ENCODE assay signal across 9 mouse cellular contexts in genomic region chr4:148807397-148807796, GRCm38 (mm10). TPM values are rescaled to one million over a fixed set of nuclear protein-coding genes. Genes with fewer than 3 reads are reported as not detected.
DNase-seq lines count a peak whose midpoint lies in the region; ATAC-seq and TF ChIP-seq lines count a peak whose summit lies in the region.
"Had no signal": no experiment of that assay in that cellular context is flagged by ENCODE, and none has a peak within 500 bp of the region (broad histone marks: within the 10 kb centered on the region; RNA-seq: fewer than 3 reads in every experiment).

No protein-coding gene starts in this region.

- no peak overlapping the region for H3K27ac ChIP-seq in liver, embryonic 11.5 days (ENCODE audit: low read depth, low read length)
- no peak overlapping the region for H3K27ac ChIP-seq in liver, embryonic 12.5 days
- no peak overlapping the region for H3K27ac ChIP-seq in forebrain, embryonic 14.5 days (ENCODE audit: low read depth, low read length)
- H3K27ac ChIP-seq in limb, embryonic 11.5 days (replicated peaks; ENCODE audit: low read depth, low read length) = no peak overlapping the region
- peak overlapping the region; percentile 86 for H3K27ac ChIP-seq in small intestine, adult 2 months (ENCODE audit: insufficient read depth, low read depth, low read length)

- H3K9me3 ChIP-seq in liver, embryonic 11.5 days (ENCODE audit: control insufficient read depth, low read length) = no peaks in the 10 kb centered on the region
- no peaks in the 10 kb centered on the region for H3K9me3 ChIP-seq in liver, embryonic 12.5 days (replicated peaks)
- H3K9me3 ChIP-seq in forebrain, embryonic 14.5 days (replicated peaks; ENCODE audit: control insufficient read depth, low read length) = no peaks in the 10 kb centered on the region
- H3K9me3 ChIP-seq in limb, embryonic 11.5 days (ENCODE audit: control insufficient read depth, low read length) = no peaks in the 10 kb centered on the region

- H3K4me2 ChIP-seq in liver, embryonic 11.5 days = peak overlapping the region; percentile 85
- H3K4me2 ChIP-seq in liver, embryonic 12.5 days = no peak overlapping the region
- peak overlapping the region; percentile 99; the same call in 1 of the 2 replicates for H3K4me2 ChIP-seq in forebrain, embryonic 14.5 days (ENCODE audit: low read length)
- H3K4me2 ChIP-seq in limb, embryonic 11.5 days (ENCODE audit: low read depth, severe bottlenecking) = peak overlapping the region; percentile 100; the same call in 1 of the 2 replicates

- H3K27me3 ChIP-seq in liver, embryonic 11.5 days (replicated peaks; ENCODE audit: control insufficient read depth, insufficient read depth, low read length) = peaks cover 94% of the 10 kb centered on the region
- peaks cover 98% of the 10 kb centered on the region for H3K27me3 ChIP-seq in liver, embryonic 12.5 days (replicated peaks)
- H3K27me3 ChIP-seq in forebrain, embryonic 14.5 days (replicated peaks; ENCODE audit: control insufficient read depth, insufficient read depth, low read length) = peaks cover 67% of the 10 kb centered on the region
- peaks cover 44% of the 10 kb centered on the region for H3K27me3 ChIP-seq in limb, embryonic 11.5 days (ENCODE audit: control insufficient read depth, insufficient read depth, low read length)
- H3K27me3 ChIP-seq in small intestine, adult 2 months (ENCODE audit: control insufficient read depth, insufficient read depth, low read length) = peaks cover 2% of the 10 kb centered on the region; the same call in 1 of the 2 replicates

- H3K4me1 ChIP-seq in liver, embryonic 11.5 days (replicated peaks; ENCODE audit: control insufficient read depth, insufficient read depth, low read length) = peaks cover 8% of the 10 kb centered on the region
- peaks cover 20% of the 10 kb centered on the region for H3K4me1 ChIP-seq in liver, embryonic 12.5 days
- H3K4me1 ChIP-seq in forebrain, embryonic 14.5 days (ENCODE audit: control insufficient read depth, insufficient read depth, low read length) = peaks cover 41% of the 10 kb centered on the region
- H3K4me1 ChIP-seq in limb, embryonic 11.5 days (ENCODE audit: control insufficient read depth, insufficient read depth, low read length) = peaks cover 38% of the 10 kb centered on the region
- H3K4me1 ChIP-seq in small intestine, adult 2 months (ENCODE audit: control insufficient read depth, insufficient read depth, insufficient read length, low read length) = peaks cover 3% of the 10 kb centered on the region

- no peak for TF ChIP-seq CTCF in small intestine, adult 2 months (IDR thresholded peaks at IDR 0.05; ENCODE audit: extremely low read depth, insufficient read length, insufficient replicate concordance, low read depth, low read length)

- no peak for ATAC-seq in liver, embryonic 11.5 days (replicated peaks; ENCODE audit: low FRiP score)
- ATAC-seq in liver, embryonic 12.5 days = no peak
- no peak for ATAC-seq in forebrain, embryonic 14.5 days
- no peak for ATAC-seq in limb, embryonic 11.5 days (ENCODE audit: insufficient number of reproducible peaks, low FRiP score, low TSS enrichment, low read depth)
- no peak for ATAC-seq in activated CD4-positive, CD25-positive, alpha-beta regulatory T cell, adult 4 months

- H3K9ac ChIP-seq in liver, embryonic 11.5 days (ENCODE audit: low read depth, low read length) = no peak overlapping the region
- H3K9ac ChIP-seq in liver, embryonic 12.5 days = no peak overlapping the region
- H3K9ac ChIP-seq in forebrain, embryonic 14.5 days (ENCODE audit: low read length) = no peak overlapping the region
- H3K9ac ChIP-seq in limb, embryonic 11.5 days (ENCODE audit: low read length) = no peak overlapping the region

- no peak overlapping the region for H3K4me3 ChIP-seq in liver, embryonic 11.5 days (ENCODE audit: low read depth, low read length)
- no peak overlapping the region for H3K4me3 ChIP-seq in liver, embryonic 12.5 days
- H3K4me3 ChIP-seq in forebrain, embryonic 14.5 days (ENCODE audit: low read depth, low read length) = no peak overlapping the region; the same call in 1 of the 2 replicates
- H3K4me3 ChIP-seq in limb, embryonic 11.5 days (ENCODE audit: low read depth, low read length) = no peak overlapping the region
- peak overlapping the region; percentile 20; the same call in 1 of the 2 replicates for H3K4me3 ChIP-seq in small intestine, adult 2 months (ENCODE audit: low read depth, low read length)

- no peaks in the 10 kb centered on the region for H3K36me3 ChIP-seq in liver, embryonic 11.5 days (ENCODE audit: control insufficient read depth, insufficient read depth, low read length)
- H3K36me3 ChIP-seq in liver, embryonic 12.5 days = no peaks in the 10 kb centered on the region
- no peaks in the 10 kb centered on the region for H3K36me3 ChIP-seq in forebrain, embryonic 14.5 days (ENCODE audit: control insufficient read depth, insufficient read depth, low read length)
- no peaks in the 10 kb centered on the region for H3K36me3 ChIP-seq in limb, embryonic 11.5 days (ENCODE audit: control insufficient read depth, insufficient read depth, low read length)
- H3K36me3 ChIP-seq in small intestine, adult 2 months (ENCODE audit: control insufficient read depth, insufficient read depth, low read length) = 0 out of 2 replicates have a peak, but pooled peaks cover 1% of the 10 kb centered on the region

- TF ChIP-seq POLR2A in small intestine, adult 2 months (IDR thresholded peaks at IDR 0.05; ENCODE audit: low read depth, low read length) = no peak

- WGBS in liver, embryonic 11.5 days = 3% methylated on average over 9 of the region's 9 CpGs
- WGBS in liver, embryonic 12.5 days (ENCODE audit: insufficient replicate concordance) = 3% methylated on average over 9 of the region's 9 CpGs
- WGBS in forebrain, embryonic 14.5 days = under 1% methylated on average over 9 of the region's 9 CpGs
- WGBS in limb, embryonic 11.5 days = under 1% methylated on average over 9 of the region's 9 CpGs
- WGBS in small intestine, adult 2 months = 7% methylated on average over 9 of the region's 9 CpGs

- DNase-seq in liver, embryonic 11.5 days (ENCODE audit: low spot score) = no peak
- DNase-seq in forebrain, embryonic 14.5 days (ENCODE audit: low spot score) = no peak
- peak; percentile 40 for DNase-seq in limb, embryonic 11.5 days (ENCODE audit: low spot score)
- no peak for DNase-seq in adrenal gland, postnatal 25 days
- DNase-seq in urinary bladder, adult 2 months (ENCODE audit: low spot score) = no peak
- DNase-seq: cerebellum, adult 2 months had no signal

RNA-seq across cellular contexts. Expression of gene Casz1, which starts 3.2 kb away (rescaled TPM):
- polyA plus RNA-seq in liver, embryonic 11.5 days (2014; fragmentation: Nextera tagmentation; extraction: Ambion mirVana) = 0.56 and 1.0 TPM in 2 replicates
- polyA plus RNA-seq in liver, embryonic 12.5 days (2016; fragmentation: Nextera tagmentation; extraction: Ambion mirVana) = 0.50 and 0.60 TPM in 2 replicates
- polyA plus RNA-seq in forebrain, embryonic 14.5 days (2014; fragmentation: Nextera tagmentation; extraction: Ambion mirVana) = 0.57 and 1.1 TPM in 2 replicates
- 1.5 and 1.6 TPM in 2 replicates for polyA plus RNA-seq in limb, embryonic 11.5 days (2014; fragmentation: Nextera tagmentation; extraction: Ambion mirVana)
- polyA plus RNA-seq in small intestine, adult 2 months (2012; rRNA removed) = 46.4 and 120 TPM in 2 replicates
- total RNA-seq in adrenal gland, postnatal 25 days (2021) = 4.6 and 5.3 TPM in 2 replicates
- polyA plus RNA-seq in urinary bladder, adult 2 months (2012; rRNA removed) = 21.0 and 29.8 TPM in 2 replicates
- polyA plus RNA-seq in activated CD4-positive, CD25-positive, alpha-beta regulatory T cell, adult 4 months (2017; shearing (Covaris generic)) = under 1 TPM; 0.56 to 0.75 TPM
